Mouse (Mus musculus): ENCODE results near the gene Fndc3a.

- TF ChIP-seq CTCF (IDR thresholded peaks at IDR 0.05; ENCODE audit: low read depth, low read length) (no peak), POLR2A (IDR thresholded peaks at IDR 0.05; ENCODE audit: extremely low read depth, insufficient read depth, low read length) (no peak)
These were observed 65.2 kb downstream of the Fndc3a start for GRCm38 (mm10) chr14:72644620-72645019.
